Mouse (Mus musculus) E14TG2a.4 (cell line): Measurements from ENCODE around the gene Syt15.

ENCODE experiments used
- CTCF ChIP-seq: conservative IDR thresholded peaks from 2 replicates; pipeline ENCODE4 v1.5.1; 2014; ENCODE audit warnings: low read length
- NANOG ChIP-seq: IDR thresholded peaks from 2 replicates; pipeline ENCODE4 v1.6.1; 2014; ENCODE audit warnings: borderline replicate concordance, low read length, mixed read lengths
- POU5F1 ChIP-seq: IDR thresholded peaks from 2 replicates; pipeline ENCODE4 v1.6.1; 2014; ENCODE audit warnings: low read length, borderline replicate concordance

DNA sequence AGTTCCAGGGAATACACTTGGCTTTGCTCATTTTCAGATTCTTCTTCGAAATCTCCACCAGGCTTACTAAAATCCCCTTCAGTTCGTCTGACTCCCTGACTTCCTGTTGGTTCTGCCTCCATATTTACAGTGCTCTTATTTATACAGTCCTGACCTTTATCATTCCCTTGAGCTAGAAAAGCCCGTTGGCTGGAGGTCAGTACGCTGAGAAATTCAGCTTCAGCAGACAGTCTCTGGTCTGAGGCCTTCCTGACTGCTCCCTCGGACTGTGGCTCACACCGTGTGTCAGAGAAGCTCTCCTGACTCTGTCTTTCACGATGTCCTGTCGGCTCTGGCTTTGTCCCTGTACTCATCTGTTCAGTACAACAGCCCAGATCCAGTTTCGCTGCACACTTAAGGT, 48.7 kb downstream of the Syt15 start:
- TF ChIP-seq CTCF (no peak), NANOG (no peak), POU5F1 (no peak)
